Mouse (Mus musculus) midbrain, embryonic 14.5 days (tissue): Measurements from ENCODE around the gene Gm12789. TPM values are rescaled to one million over a fixed set of nuclear protein-coding genes. Genes with fewer than 3 reads are reported as not detected.
"Not testable (repeated sequence)": the region's sequence is repeated elsewhere in the genome, so short reads cannot be mapped to it uniquely, and the experiment has no call there.

Experiments used
- ATAC-seq: fragments of 200-750 bp; cut with Nextera tagmentation; 2 replicates; pipeline ENCODE4 v1.8.0; 2017; ENCODE audit warnings: moderate number of reproducible peaks, moderate library complexity; ENCODE audit not compliant: low FRiP score, low TSS enrichment
- DNase-seq: peaks from one replicate; pipeline ENCODE4 v3.0.0-alpha.2; 2015
- H3K27ac ChIP-seq: fragments of 300-500 bp; sonication (generic); replicated peaks from 2 replicates; pipeline ENCODE4 v1.5.1; 2014; ENCODE audit warnings: mild to moderate bottlenecking, low read depth, low read length, moderate library complexity
- H3K27me3 ChIP-seq: fragments of 300-500 bp; sonication (generic); 2 replicates; pipeline ENCODE4 v1.6.1; 2014; ENCODE audit warnings: low read length, control low read depth, mixed read lengths; ENCODE audit not compliant: control insufficient read depth, insufficient read depth
- H3K36me3 ChIP-seq: fragments of 300-500 bp; sonication (generic); 2 replicates; pipeline ENCODE4 v1.6.1; 2014; ENCODE audit warnings: low read length, control low read depth; ENCODE audit not compliant: control insufficient read depth, insufficient read depth
- H3K4me1 ChIP-seq: fragments of 300-500 bp; sonication (generic); 2 replicates; pipeline ENCODE4 v1.6.1; 2014; ENCODE audit warnings: mild to moderate bottlenecking, antibody characterized with exemption, low read length, control low read depth; ENCODE audit not compliant: control insufficient read depth, insufficient read depth
- H3K4me2 ChIP-seq: fragments of 300-500 bp; sonication (generic); 2 replicates; pipeline ENCODE4 v1.6.1; 2014; ENCODE audit warnings: mild to moderate bottlenecking, low read length, moderate library complexity
- H3K4me3 ChIP-seq: fragments of 300-500 bp; sonication (generic); replicated peaks from 2 replicates; pipeline ENCODE4 v1.5.1; 2014; ENCODE audit warnings: low read depth, low read length
- H3K9ac ChIP-seq: fragments of 300-500 bp; sonication (generic); replicated peaks from 2 replicates; pipeline ENCODE4 v1.6.1; 2014; ENCODE audit warnings: mild to moderate bottlenecking, low read length, moderate library complexity
- H3K9me3 ChIP-seq: fragments of 300-500 bp; sonication (generic); 2 replicates; pipeline ENCODE4 v1.6.1; 2016; ENCODE audit warnings: low read length, control low read depth, mixed read lengths; ENCODE audit not compliant: control insufficient read depth
- WGBS: fragments of 180-500 bp; shearing (Covaris S2); extraction: QIAGEN DNeasy Blood & Tissue Kit; methylation state at CpG from one replicate; pipeline ENCODE4 v1.1.7; 2014; 5-methylcytosine and 5-hydroxymethylcytosine counted together
- polyA plus RNA-seq: library from polyadenylated mRNA; unstranded; fragments of >200 nt; fragmentation: Nextera tagmentation; extraction: Ambion mirVana; gene quantifications from 2 replicates; pipeline ENCODE4 v1.2.1, GENCODE M21; 2014

Gene Gm12789
- not detected in 2 replicates for polyA plus RNA-seq

- not testable (repeated sequence) for H3K4me1 ChIP-seq, H3K4me3 ChIP-seq, H3K4me2 ChIP-seq, ATAC-seq, H3K9ac ChIP-seq, H3K36me3 ChIP-seq, DNase-seq, H3K27ac ChIP-seq, H3K27me3 ChIP-seq, H3K9me3 ChIP-seq
- 96% methylated on average over 2 of the region's 2 CpGs for WGBS
Measured at GRCm38 (mm10) chr4:101986326-101986725, at the start of gene Gm12789. Gm12789 (plus strand) TSS chr4:101986626.

GRCm38 (mm10) chr4:101940107-101940506 lies 46.3 kb upstream of the Gm12789 start, which contains the start of gene Gm12794:
Gm12794 (plus strand) TSS chr4:101940407.
- not testable (repeated sequence) for H3K27me3 ChIP-seq, H3K4me3 ChIP-seq, H3K9me3 ChIP-seq, ATAC-seq, H3K9ac ChIP-seq, H3K27ac ChIP-seq, H3K4me2 ChIP-seq, H3K4me1 ChIP-seq, H3K36me3 ChIP-seq, DNase-seq
- WGBS, result 80% methylated on average over 2 of the region's 2 CpGs

GRCm38 (mm10) chr4:101980949-101981348 lies 5.5 kb upstream of the Gm12789 start, which contains the start of gene Gm12790:
Gm12790 (minus strand) TSS chr4:101981049.
- ATAC-seq, result not testable (repeated sequence)
- 88% methylated on average over 1 of the region's 5 CpGs for WGBS

DNA sequence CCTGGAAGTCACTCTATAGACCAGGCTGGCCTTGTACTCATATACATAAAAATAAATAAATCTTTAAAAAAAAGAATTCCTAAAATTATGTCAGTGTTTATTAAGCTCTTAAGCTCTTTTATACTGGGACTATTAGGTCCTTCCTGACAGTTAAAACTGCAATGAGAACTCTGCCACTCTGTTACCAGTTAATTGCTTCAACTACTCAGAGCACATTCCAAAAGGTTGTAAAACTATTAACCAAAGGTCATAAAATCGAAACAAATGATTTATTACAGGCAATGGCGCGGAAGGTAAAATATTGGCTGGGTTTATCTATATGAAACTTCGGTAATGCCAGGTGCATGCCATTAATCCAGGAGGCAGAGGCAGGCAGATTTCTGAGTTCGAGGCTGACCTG lies 748 bp upstream of the Gm12789 start:
- no peak for ATAC-seq
- no peak for DNase-seq
- Histone ChIP-seq H3K27me3 (no peaks in the 10 kb centered on the region), H3K9ac (no peak overlapping the region), H3K4me3 (no peak overlapping the region), H3K9me3 (no peaks in the 10 kb centered on the region), H3K27ac (no peak overlapping the region), H3K4me1 (no peaks in the 10 kb centered on the region), H3K4me2 (no peak overlapping the region), H3K36me3 (no peaks in the 10 kb centered on the region)
- 91% methylated on average over 5 of the region's 5 CpGs for WGBS

More at GRCm38 (mm10) chr4:101980949-101981348, 5.5 kb upstream of the Gm12789 start, which contains the start of gene Gm12790:
- H3K27me3 ChIP-seq, H3K27ac ChIP-seq, H3K4me2 ChIP-seq, H3K4me1 ChIP-seq, DNase-seq, H3K9ac ChIP-seq, H3K9me3 ChIP-seq, H3K4me3 ChIP-seq, H3K36me3 ChIP-seq: not testable (repeated sequence)

- DNase-seq (no peak), ATAC-seq (no peak)
- H3K4me3 ChIP-seq, result no peak overlapping the region
- no peak overlapping the region for H3K27ac ChIP-seq
- H3K4me2 ChIP-seq, result no peak overlapping the region
- H3K36me3 ChIP-seq, result no peaks in the 10 kb centered on the region
- no peaks in the 10 kb centered on the region for H3K9me3 ChIP-seq
- no peaks in the 10 kb centered on the region for H3K4me1 ChIP-seq
- no peaks in the 10 kb centered on the region for H3K27me3 ChIP-seq
- H3K9ac ChIP-seq, result no peak overlapping the region
- 92% methylated on average over 5 of the region's 5 CpGs for WGBS
Measured at GRCm38 (mm10) chr4:101997426-101997825, 11.0 kb downstream of the Gm12789 start.

DNA sequence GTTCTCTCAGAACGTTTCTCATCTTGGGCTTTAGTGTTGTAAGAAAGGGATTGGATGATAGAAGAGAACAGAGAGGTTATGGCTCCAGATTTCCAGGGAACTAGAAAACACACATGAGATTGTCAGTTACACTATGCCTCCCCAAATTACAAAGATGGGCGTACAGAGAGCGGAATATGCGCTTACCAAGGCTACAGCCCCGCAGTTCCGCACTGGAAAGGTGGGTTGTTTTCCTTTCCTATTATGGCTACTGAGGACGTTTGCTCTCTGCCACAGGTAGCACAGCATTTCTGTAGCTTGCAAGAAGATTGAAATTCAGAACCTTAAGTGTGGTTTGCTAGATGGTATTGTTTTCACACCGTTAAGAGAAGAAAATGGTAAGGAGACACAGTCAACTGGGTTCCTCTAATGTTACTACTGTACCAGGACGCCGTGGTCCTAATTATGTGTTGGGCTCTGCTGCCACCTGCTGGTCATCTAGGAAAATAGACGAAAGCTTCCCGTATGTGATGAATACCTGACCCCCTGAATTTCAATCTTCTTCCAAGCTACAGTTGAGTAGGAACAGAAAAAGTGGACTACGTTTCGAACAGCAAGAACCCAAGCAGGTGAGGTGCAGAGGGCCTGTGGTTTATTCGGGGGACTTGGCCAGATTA lies 12.0 kb downstream of the Gm12789 start:
- DNase-seq (peak; percentile 91), ATAC-seq (peak; percentile 69; the same call in 1 of the 2 replicates)
- no peaks in the 10 kb centered on the region for H3K4me1 ChIP-seq
- H3K36me3 ChIP-seq, result no peaks in the 10 kb centered on the region
- WGBS, result 40% methylated on average over 15 of the region's 15 CpGs
- no peak overlapping the region for H3K9ac ChIP-seq
- no peaks in the 10 kb centered on the region for H3K9me3 ChIP-seq
- H3K4me3 ChIP-seq, result no peak overlapping the region
- no peak overlapping the region for H3K27ac ChIP-seq
- H3K27me3 ChIP-seq, result no peaks in the 10 kb centered on the region
- H3K4me2 ChIP-seq, result no peak overlapping the region

DNA sequence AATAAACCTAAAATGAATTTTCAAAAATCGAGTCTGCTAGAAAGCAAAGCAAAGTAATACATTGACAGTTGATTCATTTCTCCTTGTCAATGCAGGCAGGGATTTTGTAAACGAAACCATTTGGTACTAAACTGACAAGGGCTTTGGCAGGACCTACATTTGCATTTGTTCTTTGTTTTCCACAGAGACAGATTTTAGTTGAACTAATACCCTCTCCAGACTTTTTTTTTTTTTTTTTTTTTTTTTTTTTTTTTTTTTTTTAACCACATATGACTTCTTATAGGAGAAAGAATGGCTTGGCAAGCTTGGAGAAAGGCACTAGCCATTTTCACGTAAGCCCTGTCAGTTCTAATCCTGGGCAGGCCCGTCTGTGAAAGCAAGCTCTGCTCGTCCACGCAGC lies 40.2 kb downstream of the Gm12789 start:
- H3K36me3 ChIP-seq, result no peaks in the 10 kb centered on the region
- no peaks in the 10 kb centered on the region for H3K9me3 ChIP-seq
- no peaks in the 10 kb centered on the region for H3K27me3 ChIP-seq
- no peak overlapping the region for H3K4me3 ChIP-seq
- no peak overlapping the region for H3K27ac ChIP-seq
- H3K4me1 ChIP-seq, result no peaks in the 10 kb centered on the region
- H3K9ac ChIP-seq, result no peak overlapping the region
- no peak overlapping the region for H3K4me2 ChIP-seq
- no peak for ATAC-seq
- 83% methylated on average over 6 of the region's 6 CpGs for WGBS
- no peak for DNase-seq
